Mouse (Mus musculus) v-Abl transformed pro-B cells (cell line): ENCODE results near the gene Cep170.

ENCODE experiments used
- in situ Hi-C, 2 experiments: fragments of 400-800 bp; cut with MboI; formaldehyde crosslinking; loops; one replicate each; pipeline ENCODE4 v1.15.1; 2025; ENCODE audit not compliant: unreplicated experiment in 2 of 2

Cep170 gene

DNA sequence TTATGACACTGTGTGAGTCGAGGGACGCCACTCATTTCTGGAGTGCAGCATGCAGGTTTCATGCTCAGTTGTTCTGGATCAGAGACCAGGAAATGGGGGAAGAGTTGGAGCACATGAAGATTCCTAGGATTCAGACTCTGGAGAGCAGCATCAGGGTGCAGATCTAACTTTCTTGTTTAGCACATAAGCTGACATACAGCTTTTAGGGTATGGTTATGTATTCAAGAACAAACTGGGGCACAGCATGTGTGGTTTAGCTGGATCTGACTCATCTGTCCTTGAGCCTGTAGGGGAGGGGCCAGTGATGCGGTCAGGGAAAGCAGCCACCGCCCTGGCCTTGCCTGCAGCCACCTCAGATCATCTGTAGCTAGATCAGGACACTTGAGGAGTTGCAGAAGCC lies 13.5 kb upstream of the Cep170 start:
- in situ Hi-C loops: loop anchor here in 1 of 2 experiments (25.0 kb wide), 1 partner anchor 1510 kb away; the partner anchor contains the start of gene Hnrnpu

- in situ Hi-C loops: loop anchor here in 1 of 2 experiments (25.0 kb wide), 1 partner anchor 1510 kb away; the partner anchor contains the start of gene Hnrnpu
Measured at GRCm38 (mm10) chr1:176826931-176827330, 13.1 kb upstream of the Cep170 start.

GRCm38 (mm10) chr1:176826186-176826585 lies 12.3 kb upstream of the Cep170 start:
- in situ Hi-C loops: loop anchor here in 1 of 2 experiments (25.0 kb wide), 1 partner anchor 1511 kb away; the partner anchor contains the start of gene Hnrnpu

- in situ Hi-C loops: loop anchor here in 1 of 2 experiments (25.0 kb wide), 1 partner anchor 1512 kb away; the partner anchor contains the start of gene Hnrnpu
Measured at GRCm38 (mm10) chr1:176825084-176825483, 11.2 kb upstream of the Cep170 start.

- in situ Hi-C loops: loop anchor here (25.0 kb wide), 2 partner anchors 1187 to 1513 kb away; partner anchors contain the start of genes Fh1 (in 2 of the 2) and Hnrnpu (in 1 of the 2)
Measured at GRCm38 (mm10) chr1:176824611-176825010, 10.7 kb upstream of the Cep170 start.

- in situ Hi-C loops: loop anchor here (25.0 kb wide), 1 partner anchor 1187 kb away; the partner anchor contains the start of gene Fh1 (in 2 of the 2)
Measured at GRCm38 (mm10) chr1:176823889-176824288, 10.0 kb upstream of the Cep170 start.

- in situ Hi-C loops: loop anchor here (25.0 kb wide), 1 partner anchor 1186 kb away; the partner anchor contains the start of gene Fh1 (in 2 of the 2)
Measured at GRCm38 (mm10) chr1:176822949-176823348, 9.1 kb upstream of the Cep170 start.

GRCm38 (mm10) chr1:176821929-176822328 lies 8.1 kb upstream of the Cep170 start:
- in situ Hi-C loops: loop anchor here (25.0 kb wide), 1 partner anchor 1185 kb away; the partner anchor contains the start of gene Fh1 (in 2 of the 2)

- in situ Hi-C loops: loop anchor here (10.0 to 25.0 kb wide), 2 partner anchors 976 to 1181 kb away; partner anchors contain the start of genes Fh1 (in 2 of the 2) and Adss (in 1 of the 2)
Measured at GRCm38 (mm10) chr1:176818763-176819162, 4.9 kb upstream of the Cep170 start.

DNA sequence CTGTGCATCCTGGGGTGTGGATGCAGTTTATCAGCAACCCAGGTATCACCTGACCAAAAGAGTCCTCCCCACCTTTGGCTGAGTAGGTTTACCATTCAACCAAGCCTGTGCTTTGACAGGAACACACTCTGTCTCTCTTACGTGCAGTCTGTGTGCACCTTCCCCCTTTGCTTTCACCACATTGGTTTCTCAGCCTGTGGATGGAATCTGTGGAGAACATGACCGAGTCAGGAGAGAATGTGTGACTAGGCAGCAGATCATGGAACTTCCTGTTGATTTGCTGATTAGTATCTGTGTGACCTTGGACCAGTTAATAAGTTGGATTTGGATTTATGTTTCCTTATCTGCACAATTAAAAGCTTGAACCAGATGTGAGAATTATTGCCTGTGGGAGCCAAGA lies 4.3 kb upstream of the Cep170 start:
- in situ Hi-C loops: loop anchor here (10.0 to 25.0 kb wide), 2 partner anchors 977 to 1181 kb away; partner anchors contain the start of genes Fh1 (in 2 of the 2) and Adss (in 1 of the 2)

DNA sequence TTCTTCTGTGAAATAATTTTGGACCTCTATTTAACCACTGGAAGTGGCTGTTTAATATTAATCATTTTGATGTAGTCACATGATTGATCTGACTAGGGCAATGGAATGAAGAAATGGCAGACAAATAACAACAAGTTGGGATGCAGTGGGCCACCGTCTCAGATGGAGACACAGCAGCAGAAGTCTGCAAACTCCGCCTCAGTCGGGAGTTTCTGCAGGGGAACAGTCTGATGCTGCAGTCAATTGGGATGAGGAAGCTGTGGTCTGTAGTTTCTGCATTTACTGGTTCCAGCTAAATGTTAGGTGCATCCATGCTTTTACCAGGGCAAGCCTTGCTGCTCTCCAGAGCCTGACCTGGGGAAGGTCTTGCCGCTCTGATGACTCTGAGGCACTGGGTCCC lies 2.9 kb upstream of the Cep170 start:
- in situ Hi-C loops: loop anchor here (10.0 to 25.0 kb wide), 2 partner anchors 978 to 1179 kb away; partner anchors contain the start of genes Fh1 (in 2 of the 2) and Adss (in 1 of the 2)

GRCm38 (mm10) chr1:176814591-176815062 lies 760 bp upstream of the Cep170 start, which contains the start of gene Sdccag8:
Gene Sdccag8 (plus strand): TSS chr1:176814660.
- in situ Hi-C loops: loop anchor here (10.0 to 25.0 kb wide), 2 partner anchors 980 to 1177 kb away; partner anchors contain the start of genes Fh1 (in 2 of the 2) and Adss (in 1 of the 2)

DNA sequence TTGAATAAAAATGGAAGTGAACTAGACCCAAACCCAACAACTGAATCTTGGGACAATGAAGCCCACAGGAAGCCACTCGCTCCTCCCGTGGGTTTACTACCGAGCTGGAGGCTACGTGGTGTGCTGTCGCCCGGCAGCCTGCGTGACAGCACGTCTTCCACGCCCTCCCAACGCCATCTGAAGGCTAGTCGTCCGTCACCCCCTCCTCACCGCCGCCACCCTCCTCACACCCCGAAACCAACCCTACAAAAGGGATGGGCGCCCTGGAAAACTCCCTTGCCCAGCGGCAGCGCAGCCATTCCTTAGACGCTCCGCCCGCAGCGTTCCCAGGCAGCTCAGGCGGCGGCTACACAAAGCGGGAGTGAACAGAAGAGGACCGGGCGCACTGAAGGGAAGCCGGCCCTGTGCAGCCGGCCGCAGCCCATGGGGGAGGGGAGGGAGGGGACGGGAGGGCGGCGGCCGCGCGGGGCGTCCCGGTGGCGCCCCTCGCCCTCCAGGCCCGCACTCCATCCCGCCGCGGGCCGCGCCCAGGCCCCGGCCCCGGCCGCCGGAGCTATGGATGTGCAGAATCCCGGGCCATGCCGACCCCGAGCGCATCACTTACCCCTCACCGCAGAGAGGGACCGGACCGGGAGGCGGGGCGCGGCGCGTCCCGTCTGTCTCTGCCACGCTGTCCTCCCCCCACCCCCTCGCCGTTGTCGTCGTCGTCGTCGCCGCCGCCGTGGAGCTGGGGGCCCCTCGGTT lies 403 bp downstream of the Cep170 start:
- in situ Hi-C loops: loop anchor here (10.0 to 25.0 kb wide), 2 partner anchors 981 to 1176 kb away; partner anchors contain the start of genes Fh1 (in 2 of the 2) and Adss (in 1 of the 2)

DNA sequence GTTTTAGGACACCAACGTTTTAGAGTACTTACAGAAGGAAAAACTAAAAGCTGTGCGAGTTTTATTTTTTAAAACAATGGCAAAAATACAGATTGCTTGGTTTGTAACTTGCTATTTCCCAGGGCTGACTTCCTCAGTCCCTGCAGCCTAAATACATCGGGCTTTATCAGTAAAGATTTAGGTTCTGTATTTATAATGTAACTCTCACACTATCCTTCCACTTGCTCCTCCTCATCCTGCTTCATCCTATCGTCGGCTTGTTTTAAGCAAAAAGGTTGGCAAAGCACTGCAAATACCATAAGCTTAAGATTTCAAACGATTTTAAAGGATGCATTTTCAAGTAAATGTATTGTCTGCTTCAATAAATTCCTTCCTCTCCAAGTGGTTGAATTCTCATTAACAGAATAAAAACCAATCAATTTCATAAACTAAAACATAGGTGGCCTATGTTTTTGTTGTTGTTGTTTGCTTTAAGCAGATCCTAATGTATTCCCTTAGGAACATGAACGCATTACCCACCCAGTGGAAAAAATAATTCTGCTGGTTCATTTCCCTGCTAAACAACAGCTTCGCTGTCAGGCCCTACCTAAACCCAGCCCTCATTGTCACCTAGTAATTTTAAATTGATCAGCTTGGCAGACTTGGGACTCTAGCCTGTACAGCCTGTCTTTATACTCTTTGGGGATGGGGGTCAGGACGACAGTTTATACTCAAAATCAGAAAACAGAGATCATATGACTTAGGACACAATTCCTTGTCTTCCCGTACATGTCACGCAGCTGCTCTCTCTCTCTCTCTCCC lies 1.2 kb downstream of the Cep170 start:
- in situ Hi-C loops: loop anchor here (10.0 to 25.0 kb wide), 2 partner anchors 982 to 1175 kb away; partner anchors contain the start of genes Fh1 (in 2 of the 2) and Adss (in 1 of the 2)

GRCm38 (mm10) chr1:176811892-176812291 lies 2.0 kb downstream of the Cep170 start:
- in situ Hi-C loops: loop anchor here (10.0 to 25.0 kb wide), 2 partner anchors 983 to 1175 kb away; partner anchors contain the start of genes Fh1 (in 2 of the 2) and Adss (in 1 of the 2)

- in situ Hi-C loops: loop anchor here (10.0 to 25.0 kb wide), 2 partner anchors 985 to 1173 kb away; partner anchors contain the start of genes Fh1 (in 2 of the 2) and Adss (in 1 of the 2)
Measured at GRCm38 (mm10) chr1:176810161-176810560, 3.7 kb downstream of the Cep170 start.

DNA sequence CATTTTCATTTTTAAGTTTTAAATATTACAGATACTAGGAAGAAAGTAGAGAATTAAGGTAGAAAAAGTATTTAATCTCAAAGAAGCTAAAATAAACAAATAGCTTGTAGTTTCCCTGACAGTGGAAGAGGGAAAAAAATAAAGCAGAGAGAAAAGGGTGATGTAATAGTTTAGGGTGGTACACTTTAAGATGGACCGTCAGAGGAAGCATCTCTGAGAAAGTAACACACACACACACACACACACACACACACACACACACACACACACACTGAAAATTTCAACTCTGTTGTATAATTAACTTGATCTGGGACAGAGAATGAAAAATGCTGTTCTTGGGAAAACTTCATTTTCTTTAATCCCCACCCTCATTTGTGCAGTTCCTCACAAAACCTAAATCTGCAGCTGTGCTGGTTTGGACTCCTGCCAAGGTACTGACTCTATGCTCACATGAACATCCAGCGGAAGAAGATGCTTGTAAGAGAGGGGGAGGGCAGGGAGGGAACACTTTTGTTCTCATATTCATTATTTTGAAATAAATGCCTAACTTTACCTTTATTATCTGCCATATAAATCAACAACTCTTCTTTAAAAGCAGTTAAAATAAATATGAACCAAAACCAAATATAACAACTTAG lies 13.0 kb downstream of the Cep170 start:
- in situ Hi-C loops: loop anchor here (25.0 kb wide), 1 partner anchor 1164 kb away; the partner anchor contains the start of gene Fh1 (in 2 of the 2)

DNA sequence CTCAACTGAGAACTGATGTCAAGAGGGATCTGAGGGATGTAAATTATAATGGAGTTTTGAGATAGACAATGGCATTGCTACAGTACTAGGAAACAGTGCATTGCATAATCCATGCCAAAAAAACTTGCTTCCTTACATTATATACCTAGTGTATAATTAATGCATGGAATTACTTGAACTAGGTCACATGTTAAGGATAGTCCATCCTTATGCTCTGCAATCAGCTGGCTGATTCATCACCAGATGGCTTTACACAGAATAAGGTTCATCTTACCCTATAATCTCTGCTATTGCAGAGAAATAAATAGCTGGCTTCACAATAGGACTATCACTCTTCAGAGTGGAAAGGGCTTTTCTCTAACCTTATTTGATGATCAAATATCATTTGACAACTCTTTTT lies 15.2 kb downstream of the Cep170 start:
- in situ Hi-C loops: loop anchor here (5.0 to 10.0 kb wide), 3 partner anchors 56 to 66 kb away; no protein-coding TSS in a partner anchor

- in situ Hi-C loops: loop anchor here (10.0 kb wide), 2 partner anchors 57 to 63 kb away; no protein-coding TSS in a partner anchor
Measured at GRCm38 (mm10) chr1:176792175-176792574, 21.7 kb downstream of the Cep170 start.
